Mouse (Mus musculus) inflammation-experienced regulatory T-cells (primary cell): ENCODE results near the gene Actn4. TPM values are rescaled to one million over a fixed set of nuclear protein-coding genes. Genes with fewer than 3 reads are reported as not detected.

Experiments used
- polyA plus RNA-seq, 2 experiments: library from polyadenylated mRNA; unstranded; fragments of 100-300 nt; shearing (Covaris generic); gene quantifications; one replicate each; pipeline ENCODE4 v1.2.1; 2017

The Actn4 gene
- 100 to 1,000 TPM; 248 to 281 TPM for polyA plus RNA-seq

GRCm38 (mm10) chr7:28961927-28962670 lies at the start of gene Actn4:
TSS of gene Actn4 (minus strand) at chr7:28962340.

GRCm38 (mm10) chr7:28981651-28982273 lies 19.6 kb upstream of the Actn4 start, which contains the start of the genes Eif3k and Map4k1:
TSS of gene Eif3k (minus strand) at chr7:28981864.
TSS of gene Map4k1 (plus strand) at chr7:28982050.

GRCm38 (mm10) chr7:28881199-28881598 lies 80.9 kb downstream of the Actn4 start, which contains the start of gene Capn12:
TSS of gene Capn12 (plus strand) at chr7:28881422.

GRCm38 (mm10) chr7:28863540-28863939 lies 98.6 kb downstream of the Actn4 start, which contains the start of gene Lgals7:
TSS of gene Lgals7 (plus strand) at chr7:28863853.

Other genes with a start within 250 kb of the Actn4 start
- 10 to 100 TPM; 16.2 to 19.2 TPM for gene Fbxo17, start 245.5 kb downstream of the Actn4 start, polyA plus RNA-seq
- 10 to 100 TPM; 78.0 to 82.9 TPM for gene Mrps12, start 220.5 kb downstream of the Actn4 start, polyA plus RNA-seq
- 10 to 100 TPM; 17.3 to 28.8 TPM for gene Sars2, start 220.3 kb downstream of the Actn4 start, polyA plus RNA-seq
- not detected for gene Ccer2, start 206.2 kb downstream of the Actn4 start, polyA plus RNA-seq
- 10 to 100 TPM; 86.5 to 91.3 TPM for gene Sirt2, start 195.6 kb downstream of the Actn4 start, polyA plus RNA-seq
- gene Nfkbib, start 194.8 kb downstream of the Actn4 start, polyA plus RNA-seq, result 10 to 100 TPM; 89.5 to 96.2 TPM
- gene Rinl, start 173.4 kb downstream of the Actn4 start, polyA plus RNA-seq, result 100 to 1,000 TPM; 273 to 344 TPM
- 100 to 1,000 TPM; 235 to 257 TPM for gene Hnrnpl, start 153.8 kb downstream of the Actn4 start, polyA plus RNA-seq
- 100 to 1,000 TPM; 196 to 213 TPM for gene Ech1, start 137.1 kb downstream of the Actn4 start, polyA plus RNA-seq
- 10 to 100 TPM; 21.0 to 34.8 TPM for gene Lgals4, start 128.5 kb downstream of the Actn4 start, polyA plus RNA-seq
- gene Lgals7, start 98.5 kb downstream of the Actn4 start, polyA plus RNA-seq, result 1 to 10 TPM; 1.7 to 9.7 TPM
- under 1 TPM; 0.11 to 0.15 TPM for gene Capn12, start 80.9 kb downstream of the Actn4 start, polyA plus RNA-seq
- gene Eif3k, start 19.5 kb upstream of the Actn4 start, polyA plus RNA-seq, result 100 to 1,000 TPM; 306 to 337 TPM
- 100 to 1,000 TPM; 122 to 163 TPM for gene Map4k1, start 19.7 kb upstream of the Actn4 start, polyA plus RNA-seq
- gene Ryr1, start 162.8 kb upstream of the Actn4 start, polyA plus RNA-seq, result 1 to 10 TPM in 1 of 2 experiments, under 1 TPM in 1; 0.02 to 1.4 TPM
- gene Rasgrp4, start 172.5 kb upstream of the Actn4 start, polyA plus RNA-seq, result 1 to 10 TPM in 1 of 2 experiments, under 1 TPM in 1; 0.94 to 1.0 TPM
- gene Fam98c, start 193.9 kb upstream of the Actn4 start, polyA plus RNA-seq, result 10 to 100 TPM; 68.9 to 72.7 TPM
- gene Ggn, start 207.9 kb upstream of the Actn4 start, polyA plus RNA-seq, result under 1 TPM; 0.07 to 0.36 TPM
- under 1 TPM; 0.28 to 0.70 TPM for gene Spred3, start 208.1 kb upstream of the Actn4 start, polyA plus RNA-seq
- 100 to 1,000 TPM; 205 to 212 TPM for gene Psmd8, start 218.4 kb upstream of the Actn4 start, polyA plus RNA-seq